Mouse (Mus musculus): Measurements from ENCODE around the gene Gm8947. TPM values are rescaled to one million over a fixed set of nuclear protein-coding genes. Genes with fewer than 3 reads are reported as not detected.

The Gm8947 gene
- total RNA-seq, 2 experiments from 2014 or later, result 0.17 TPM; not detected in 1

GRCm38 (mm10) chr1:151222561-151223267 is 30.5 kb downstream of the Gm8947 start:
- no peak for DNase-seq (ENCODE audit: low spot score in 2 of 2)

- DNase-seq (ENCODE audit: low spot score in 2 of 2), result no peak
These were observed 31.2 kb downstream of the Gm8947 start for GRCm38 (mm10) chr1:151223377-151223776.

- DNase-seq (ENCODE audit: low spot score in 2 of 2), result no peak
These were observed 32.4 kb downstream of the Gm8947 start for GRCm38 (mm10) chr1:151224536-151224935.

GRCm38 (mm10) chr1:151227506-151227905 is 35.3 kb downstream of the Gm8947 start:
- no peak for DNase-seq (ENCODE audit: low spot score in 2 of 2)

GRCm38 (mm10) chr1:151228320-151228989 is 36.3 kb downstream of the Gm8947 start:
- DNase-seq (ENCODE audit: low spot score in 2 of 2), result no peak

GRCm38 (mm10) chr1:151232346-151232745 is 40.2 kb downstream of the Gm8947 start:
- DNase-seq (ENCODE audit: low spot score in 2 of 2), result no peak

GRCm38 (mm10) chr1:151233756-151234155 is 41.6 kb downstream of the Gm8947 start:
- DNase-seq (ENCODE audit: low spot score in 2 of 2), result no peak

GRCm38 (mm10) chr1:151235574-151235973 is 43.4 kb downstream of the Gm8947 start:
- DNase-seq (ENCODE audit: low spot score in 2 of 2), result no peak

GRCm38 (mm10) chr1:151236141-151236930 is 44.2 kb downstream of the Gm8947 start:
- no peak for DNase-seq (ENCODE audit: low spot score in 2 of 2)

GRCm38 (mm10) chr1:151237780-151238179 is 45.6 kb downstream of the Gm8947 start:
- DNase-seq (ENCODE audit: low spot score in 2 of 2), result no peak

- DNase-seq (ENCODE audit: low spot score in 2 of 2), result no peak
These were observed 51.2 kb downstream of the Gm8947 start for GRCm38 (mm10) chr1:151243332-151243731.

Other genes starting within 250 kb of the Gm8947 start
- gene Hmcn1, start 198.9 kb upstream of the Gm8947 start, total RNA-seq (2021), result 10 to 100 TPM; 12.3 to 20.5 TPM
- gene Gm47985, start 9.8 kb upstream of the Gm8947 start, total RNA-seq (2021), result not detected
- gene Gm47995, start 6.1 kb downstream of the Gm8947 start, total RNA-seq (2021), result not detected
- gene 3110040M04Rik, start 11.7 kb downstream of the Gm8947 start, total RNA-seq (2021), result not detected
- gene Gm47996, start 17.8 kb downstream of the Gm8947 start, total RNA-seq (2021), result not detected
- gene Ivns1abp, start 152.1 kb downstream of the Gm8947 start, total RNA-seq (2021), result 100 to 1,000 TPM; 127 to 187 TPM
- 10 to 100 TPM; 16.7 to 18.9 TPM for gene Swt1, start 236.1 kb downstream of the Gm8947 start, total RNA-seq (2021)
- gene Trmt1l, start 236.2 kb downstream of the Gm8947 start, total RNA-seq (2021), result 10 to 100 TPM; 21.3 to 21.7 TPM

Measured in adrenal gland, postnatal 4 days (tissue).